Mouse (Mus musculus): ENCODE data around the gene Cln3.

GRCm38 (mm10) chr7:126598919-126599318 lies 13.3 kb upstream of the Cln3 start:
- TF ChIP-seq CTCF (IDR thresholded peaks at IDR 0.05; ENCODE audit: control insufficient read depth, insufficient read depth, insufficient read length) (no peak), FOSL1 (IDR thresholded peaks at IDR 0.05; ENCODE audit: insufficient read depth, low read length, poor library complexity, severe bottlenecking) (no peak), MYOG (IDR thresholded peaks at IDR 0.05; ENCODE audit: control insufficient read depth, extremely low read depth, insufficient read length) (no peak), MYOD1 (IDR thresholded peaks at IDR 0.05; ENCODE audit: control insufficient read depth, insufficient read length, low read depth) (no peak)

Data from C2C12 (cell line).